Mouse (Mus musculus): ENCODE results near the gene 4930558K02Rik.

4930558K02Rik gene

DNA sequence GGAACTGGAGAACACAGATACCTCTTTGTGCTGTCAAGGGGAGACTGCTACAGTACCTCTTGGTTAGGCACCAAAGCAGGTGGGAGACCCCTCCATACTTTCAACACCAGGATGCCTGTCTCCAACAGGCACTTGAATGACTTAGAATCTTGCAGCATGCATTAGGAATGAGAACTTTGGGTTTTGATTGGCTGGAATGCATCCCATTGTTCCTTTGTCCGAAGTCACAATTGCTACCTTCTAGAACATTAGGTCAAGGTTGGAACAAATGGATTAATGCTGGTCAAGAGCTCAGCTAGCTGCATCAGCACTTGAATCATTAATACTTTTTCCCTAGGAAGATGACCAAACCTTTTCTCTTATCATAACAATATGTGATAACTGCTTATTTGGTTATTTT, at the start of gene 4930558K02Rik:
Gene 4930558K02Rik, minus strand, starts transcription at position 101 of the 400 bp plus-strand sequence.
- no peak for DNase-seq

DNA sequence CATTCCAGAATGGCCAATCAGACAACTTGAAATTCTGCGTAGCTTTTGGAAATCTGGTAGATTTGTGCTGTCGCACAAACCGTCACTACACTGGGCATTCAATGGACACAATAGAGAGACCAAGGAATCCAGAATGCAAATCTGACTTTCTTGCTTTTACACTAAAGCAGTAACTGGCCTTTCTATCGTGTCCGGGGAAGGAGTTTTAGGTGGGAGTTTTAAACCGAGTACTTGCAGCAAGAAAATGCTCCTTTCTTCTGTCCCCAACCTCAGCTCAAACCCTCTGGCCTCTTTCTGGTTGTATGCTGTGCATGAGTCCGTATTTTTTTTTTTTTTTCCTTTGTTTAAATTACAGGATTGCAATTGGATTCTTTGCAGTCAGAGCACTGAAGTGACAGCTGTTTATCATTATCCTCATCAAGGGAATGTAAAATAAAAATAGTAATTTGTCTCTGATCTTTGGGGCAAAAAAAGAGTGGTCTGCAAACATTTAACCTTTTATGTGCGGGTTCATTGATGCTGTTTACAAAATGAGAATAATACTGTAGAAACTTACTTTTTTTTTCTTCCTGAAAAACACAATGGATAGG, 44.3 kb upstream of the 4930558K02Rik start:
- DNase-seq = no peak

DNA sequence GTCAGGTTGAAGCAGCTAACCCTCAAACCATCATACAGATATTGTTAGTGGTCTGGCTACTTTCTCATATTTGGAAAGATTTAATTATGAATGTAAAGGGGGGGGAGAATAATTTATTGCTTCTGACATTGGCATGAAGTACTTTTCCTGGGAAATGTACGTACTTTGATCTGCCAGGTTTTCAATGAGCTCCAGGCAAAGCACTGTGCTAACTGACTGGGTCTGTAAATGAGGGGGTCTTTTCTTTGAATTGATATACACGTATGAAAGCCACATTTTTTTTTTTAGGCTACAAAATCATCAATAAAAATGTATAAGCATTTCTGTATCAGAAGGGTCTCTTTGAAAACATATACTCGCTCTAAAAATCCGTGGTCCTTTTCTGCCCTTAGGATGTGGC, 41.3 kb upstream of the 4930558K02Rik start:
- DNase-seq = no peak

DNA sequence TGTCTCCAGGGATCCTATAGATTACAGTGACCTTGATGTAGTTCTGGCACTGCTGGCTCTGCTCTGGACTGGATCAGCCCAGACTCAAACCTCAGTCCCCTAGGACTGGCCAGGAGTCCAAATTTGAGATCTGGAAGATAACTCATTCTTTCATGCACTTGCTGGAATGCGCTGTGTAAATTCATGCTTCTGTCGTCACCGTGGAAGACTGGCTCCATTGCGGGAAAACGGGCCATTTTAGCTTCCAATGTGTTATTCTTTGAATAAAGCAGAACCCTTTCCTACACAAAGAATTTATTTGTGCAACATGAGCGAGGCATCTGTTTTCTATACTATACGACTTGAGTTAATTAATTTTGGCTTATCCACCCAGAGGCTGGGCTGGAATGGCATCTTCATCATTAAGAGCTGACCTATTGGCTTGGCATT, 40.9 kb upstream of the 4930558K02Rik start:
- DNase-seq = no peak

DNA sequence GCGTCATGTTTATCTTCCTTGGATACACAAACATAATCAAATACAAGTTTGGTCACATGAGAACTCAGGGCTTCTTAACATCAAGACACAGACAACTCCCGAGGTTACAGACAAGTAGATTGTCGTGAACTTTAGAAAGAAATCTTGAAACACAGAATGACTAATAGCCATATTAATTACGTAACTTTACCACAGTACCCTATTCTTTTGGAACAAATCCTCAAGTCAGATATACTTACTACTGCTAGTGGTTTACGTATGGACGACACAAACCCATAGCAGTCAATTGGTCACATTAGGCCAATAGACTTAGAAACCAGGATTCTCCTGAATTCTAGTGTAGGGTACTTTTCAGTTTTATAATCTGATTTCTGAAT, 39.2 kb upstream of the 4930558K02Rik start:
- no peak for DNase-seq

DNA sequence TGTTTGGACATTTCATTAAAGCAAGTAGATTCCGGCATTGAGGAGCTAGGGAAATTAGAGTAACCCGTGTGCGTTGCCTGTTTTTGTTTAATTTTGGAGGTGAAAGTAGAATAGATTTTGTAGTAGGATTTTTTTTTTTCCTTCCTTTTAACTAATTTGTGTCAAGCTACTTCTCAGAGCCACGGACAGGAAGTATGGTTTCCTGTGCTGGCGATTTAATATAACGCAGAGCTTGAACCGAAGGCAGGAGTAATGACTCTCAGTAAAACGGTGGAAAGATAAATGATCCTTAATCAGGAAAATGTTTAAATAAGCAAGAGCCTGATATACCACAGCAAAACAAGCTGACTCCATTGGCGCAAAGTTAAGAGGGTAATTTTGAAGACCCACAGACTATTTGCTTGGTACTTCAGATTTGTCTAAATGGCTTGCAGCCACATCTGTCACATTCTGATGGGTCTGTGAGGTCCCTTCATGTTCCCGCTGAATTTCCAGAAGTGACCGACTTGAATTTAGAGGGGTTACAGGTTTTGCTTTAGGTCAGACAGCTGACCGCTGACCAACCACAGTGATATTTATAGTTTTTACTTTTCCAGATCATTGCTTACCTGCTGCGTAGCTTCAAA, 38.7 kb upstream of the 4930558K02Rik start:
- no peak for DNase-seq

DNA sequence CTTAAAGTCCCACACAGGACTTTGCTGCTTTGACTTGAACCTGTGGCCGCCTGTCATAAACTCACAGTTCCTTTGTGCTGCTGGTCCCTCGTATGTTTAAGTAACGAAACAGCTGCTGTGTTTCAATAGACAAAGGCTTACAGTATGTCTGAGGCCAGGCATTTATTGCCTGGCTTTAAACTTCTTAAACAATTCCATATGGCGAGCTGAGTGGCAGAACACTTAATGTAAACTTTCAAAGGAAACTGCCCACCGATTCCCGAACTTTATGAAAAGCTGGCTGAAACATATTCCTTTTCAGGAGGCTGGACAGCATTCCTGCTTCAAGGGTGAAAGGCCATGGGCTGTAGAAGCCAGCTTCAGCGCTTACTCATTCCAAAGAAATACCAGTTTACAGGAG, 37.5 kb upstream of the 4930558K02Rik start:
- DNase-seq = no peak

DNA sequence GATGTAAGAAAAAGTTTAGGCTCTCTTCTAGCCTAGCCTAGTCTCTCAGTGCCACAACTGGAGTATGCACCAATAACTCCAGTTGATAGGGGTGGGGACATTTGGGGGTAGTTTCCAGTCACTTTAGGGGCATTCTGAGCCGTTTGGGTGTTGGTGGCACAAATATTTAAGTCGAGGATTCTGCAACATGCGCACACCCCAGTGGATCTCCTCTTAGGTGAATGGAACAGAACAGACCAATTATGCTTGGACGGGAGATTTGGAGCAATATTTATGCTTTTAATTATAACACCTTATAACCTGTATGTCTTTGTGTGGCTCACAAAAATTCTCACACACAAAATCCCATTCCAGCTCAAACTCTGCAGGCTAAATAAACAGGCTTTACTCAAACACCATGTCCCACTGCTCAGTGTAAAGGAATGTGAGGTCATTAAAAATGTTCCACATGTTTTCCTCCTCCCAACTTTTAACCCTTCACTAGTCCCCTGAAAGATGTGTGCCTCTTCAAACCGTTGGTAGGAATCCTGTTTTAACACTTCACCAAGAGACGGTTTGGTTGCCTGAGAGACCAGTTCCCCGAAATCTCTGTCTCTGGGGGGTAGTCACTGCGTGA, 35.9 kb upstream of the 4930558K02Rik start:
- DNase-seq = no peak

DNA sequence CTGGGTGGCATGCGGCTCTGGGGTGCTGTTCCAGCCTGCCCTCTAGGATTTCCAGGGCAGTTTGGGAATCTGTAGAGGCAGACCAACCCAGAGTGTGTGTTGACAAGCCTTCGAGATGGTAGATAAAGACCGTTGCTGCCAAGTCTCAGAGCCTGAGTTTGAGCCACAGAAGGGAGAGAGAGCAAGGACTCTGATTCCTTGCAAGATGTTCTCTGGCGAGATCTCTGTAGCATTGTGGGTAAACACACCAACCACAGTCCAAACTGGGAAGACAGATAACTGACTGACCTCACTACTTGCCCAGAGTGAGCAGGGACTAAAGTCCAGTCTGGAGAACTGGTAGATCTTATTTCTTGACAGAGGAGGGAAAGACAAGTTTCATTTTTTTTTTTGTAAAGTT, 34.1 kb upstream of the 4930558K02Rik start:
- no peak for DNase-seq

DNA sequence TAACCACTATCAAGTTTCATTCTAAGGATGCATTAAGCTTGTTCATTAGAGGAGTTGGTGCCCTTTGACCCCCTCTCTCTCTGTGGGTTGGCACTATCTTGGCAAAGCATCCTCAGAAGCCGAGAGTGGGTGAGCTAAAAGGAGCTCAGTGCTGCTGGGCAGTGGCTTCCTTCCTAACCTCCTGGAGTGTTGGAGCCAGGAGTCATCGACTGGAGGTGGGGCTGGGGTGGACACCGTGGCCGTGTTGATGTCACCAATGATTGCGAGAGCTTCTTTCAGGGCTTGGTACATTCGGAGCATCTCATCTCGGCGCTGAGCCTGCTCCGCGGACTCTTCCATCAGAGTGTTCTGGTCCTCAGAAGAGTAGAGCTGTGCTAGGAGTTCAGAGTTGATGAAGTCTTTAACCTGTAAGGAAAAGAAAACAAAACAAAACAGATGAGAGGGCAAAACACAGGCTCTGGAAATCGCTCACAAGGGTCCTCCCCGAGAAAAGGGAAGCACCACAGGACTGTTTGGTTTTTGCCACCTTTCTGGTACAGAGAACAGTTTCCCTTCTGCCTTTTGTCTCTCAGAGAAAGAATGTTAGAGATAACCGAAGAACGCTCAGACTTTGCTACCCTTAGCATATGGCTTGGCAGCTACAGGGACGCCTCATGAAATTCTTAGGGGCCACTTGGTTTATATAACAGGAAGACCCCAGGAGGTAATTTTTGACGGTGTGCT, 32.2 kb upstream of the 4930558K02Rik start:
- DNase-seq = no peak

DNA sequence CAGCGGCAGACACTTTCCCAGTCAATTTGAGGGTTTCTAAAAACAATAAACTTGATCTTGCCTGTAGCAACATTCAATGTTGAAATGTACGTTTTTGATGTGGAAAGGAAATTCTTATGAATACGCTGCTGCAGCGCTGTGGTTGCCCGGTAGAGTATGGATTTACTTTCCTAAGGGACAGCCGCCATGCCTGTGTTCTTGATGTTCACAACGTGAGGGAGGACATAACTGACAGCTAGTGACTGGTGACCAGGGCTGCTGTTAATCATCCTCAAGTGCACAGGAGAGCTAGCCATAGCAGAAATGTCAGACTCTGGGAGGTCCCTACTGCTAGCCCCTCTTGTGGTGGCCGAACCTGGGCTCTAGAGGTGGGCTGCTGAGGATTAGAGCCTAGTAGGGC, 29.6 kb upstream of the 4930558K02Rik start:
- no peak for DNase-seq

DNA sequence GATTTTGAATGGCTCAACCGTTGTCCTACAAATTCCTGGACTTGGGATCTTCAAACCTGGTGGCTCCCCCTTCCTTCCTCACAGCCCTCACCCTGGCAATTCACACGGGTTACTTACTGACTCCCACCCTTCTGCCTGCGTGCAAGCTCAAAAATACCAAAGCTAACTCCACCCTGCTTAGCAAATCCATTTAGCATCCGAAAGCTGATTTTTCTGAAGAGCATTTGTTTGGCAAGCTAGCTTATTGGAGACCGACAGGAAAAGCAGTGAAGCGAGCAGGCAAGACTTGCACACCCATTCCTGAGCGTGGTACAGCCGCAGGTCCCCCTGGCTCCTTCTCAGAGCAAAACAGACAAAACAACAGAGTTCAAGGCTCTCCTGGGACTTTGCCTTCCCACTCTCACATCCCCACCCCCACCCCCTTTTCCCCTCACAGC, 29.2 kb upstream of the 4930558K02Rik start:
- DNase-seq = no peak

DNA sequence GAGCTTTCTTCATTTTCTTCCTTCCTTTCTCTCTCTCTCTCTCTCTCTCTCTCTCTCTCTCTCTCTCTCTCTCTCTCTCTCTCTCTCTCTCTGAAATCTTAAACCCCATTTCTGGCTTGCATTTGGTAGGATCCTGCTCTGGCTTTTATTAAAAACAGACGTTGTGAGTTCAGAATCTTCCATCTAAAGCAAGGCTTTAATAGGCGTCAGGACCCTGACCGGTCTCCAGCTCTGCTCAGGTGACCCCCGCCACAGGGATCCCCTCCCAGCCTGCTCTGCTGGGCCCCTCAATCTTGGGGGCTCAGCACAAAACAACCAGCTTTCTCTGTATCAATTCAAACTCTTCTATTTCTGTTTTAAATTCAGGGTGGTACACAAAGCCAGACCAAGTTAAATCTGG, 28.8 kb upstream of the 4930558K02Rik start:
- DNase-seq = no peak

DNA sequence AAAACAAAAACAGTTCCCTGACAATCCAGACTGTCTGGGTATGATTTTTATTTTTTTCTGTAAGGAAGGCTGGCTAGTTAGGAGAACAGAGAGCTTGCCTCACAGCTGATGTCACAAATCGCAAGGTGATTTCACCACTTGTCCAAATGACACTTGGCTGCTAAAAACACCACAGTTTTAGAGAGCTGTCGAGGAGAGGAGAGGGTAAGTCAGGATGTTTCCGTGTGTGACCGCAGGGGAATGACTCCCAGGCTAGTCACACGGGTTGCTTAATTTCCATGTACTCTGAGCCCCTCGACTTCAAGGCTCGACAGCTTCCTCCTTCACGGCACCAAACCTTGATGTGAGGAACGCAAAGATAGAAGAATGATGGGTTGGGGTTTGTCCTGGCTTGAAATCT, 26.7 kb upstream of the 4930558K02Rik start:
- DNase-seq = no peak

DNA sequence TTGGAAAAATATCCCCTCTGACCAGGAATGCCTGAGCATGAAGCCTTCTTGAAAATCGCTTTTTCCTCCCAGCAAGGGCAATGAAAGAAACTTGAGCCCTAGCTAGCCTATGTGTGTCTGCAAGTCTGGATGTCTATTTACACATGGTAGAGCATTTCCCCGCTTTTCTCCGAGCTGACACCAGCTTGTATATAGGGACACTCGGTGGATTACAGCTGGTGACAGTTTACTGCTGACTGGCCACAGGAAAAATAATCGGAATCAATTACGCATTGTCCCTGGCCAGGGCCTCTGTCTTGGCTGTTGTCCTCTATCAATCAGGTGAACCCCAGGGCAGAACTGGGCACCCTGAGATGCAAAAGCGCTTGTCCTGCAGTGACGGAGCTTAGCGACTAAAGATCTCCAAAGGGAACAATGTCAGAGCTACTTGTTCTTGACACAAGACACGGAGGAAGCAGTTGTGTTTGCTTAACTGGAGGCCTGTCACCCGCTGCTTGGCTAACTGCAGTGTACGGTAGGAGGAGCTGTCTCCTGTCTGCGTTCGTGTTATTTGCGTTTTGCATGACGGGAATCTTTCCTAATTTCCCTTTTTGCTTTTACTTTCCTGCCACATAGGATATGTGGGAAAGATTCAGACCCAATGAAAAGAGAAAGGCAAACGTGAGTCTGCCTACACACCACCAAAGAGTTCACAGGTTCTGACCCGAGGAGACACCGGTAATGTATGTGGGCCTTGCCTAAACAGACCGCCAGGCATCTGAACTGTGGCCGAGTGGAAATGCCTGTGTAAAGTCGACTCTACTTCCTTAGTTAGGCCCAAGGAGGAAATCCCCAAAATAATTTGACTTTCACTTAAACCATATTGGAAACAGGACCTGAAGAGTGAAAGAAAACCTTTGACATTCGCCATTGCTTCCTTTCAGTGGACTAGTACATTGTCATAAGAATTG, 25.7 kb upstream of the 4930558K02Rik start:
- no peak for DNase-seq

DNA sequence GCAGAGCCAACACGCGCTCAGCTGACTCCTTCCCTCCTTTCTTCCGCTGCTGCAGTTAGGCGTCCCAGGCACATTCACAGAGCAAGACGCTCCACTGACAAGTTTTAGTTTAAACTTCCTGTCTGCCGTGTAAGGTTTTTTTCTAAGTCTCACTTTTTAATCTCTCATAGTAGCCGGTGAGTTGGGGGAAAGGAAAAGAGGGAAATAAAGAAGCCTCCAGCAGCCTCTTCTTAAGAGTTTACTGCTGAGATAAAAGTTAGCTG, 25.0 kb upstream of the 4930558K02Rik start:
- DNase-seq = no peak

DNA sequence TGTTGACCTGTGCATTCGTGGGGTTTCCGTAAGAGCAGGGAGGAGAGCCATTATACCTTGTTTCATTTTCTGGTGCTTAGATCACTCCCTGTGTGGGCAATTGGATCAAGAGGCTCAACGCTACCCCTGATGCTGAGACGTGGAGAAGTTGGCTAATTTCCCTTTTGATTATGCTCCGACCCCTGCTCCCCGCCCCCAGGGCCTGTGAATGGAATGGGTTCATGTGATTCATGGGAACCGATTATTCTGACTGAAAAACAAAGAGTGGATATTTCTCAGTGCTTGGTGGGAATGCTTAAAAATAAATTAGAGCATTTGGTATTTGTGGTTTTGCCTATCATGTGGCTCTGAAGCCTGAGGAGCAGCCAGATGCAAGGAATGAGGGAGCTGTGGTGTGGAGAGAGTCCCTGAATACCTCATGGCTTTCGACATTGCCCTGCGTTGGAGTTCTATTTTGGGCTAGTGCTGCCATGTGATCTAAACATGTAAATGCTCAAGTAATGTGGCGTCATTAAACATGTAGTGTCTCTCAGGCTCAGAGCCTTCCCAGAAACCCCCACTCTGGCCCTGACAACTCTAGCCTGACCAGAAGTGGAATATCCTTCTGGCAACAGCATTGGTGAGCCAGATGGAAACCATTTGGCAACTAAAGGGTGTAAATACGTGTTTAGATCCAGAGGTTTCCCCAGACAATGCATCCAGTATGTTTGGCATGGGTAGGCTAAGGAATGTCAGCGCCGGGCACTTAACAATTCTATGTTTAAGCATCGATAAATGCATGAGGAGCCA, 24.5 kb upstream of the 4930558K02Rik start:
- DNase-seq = no peak

DNA sequence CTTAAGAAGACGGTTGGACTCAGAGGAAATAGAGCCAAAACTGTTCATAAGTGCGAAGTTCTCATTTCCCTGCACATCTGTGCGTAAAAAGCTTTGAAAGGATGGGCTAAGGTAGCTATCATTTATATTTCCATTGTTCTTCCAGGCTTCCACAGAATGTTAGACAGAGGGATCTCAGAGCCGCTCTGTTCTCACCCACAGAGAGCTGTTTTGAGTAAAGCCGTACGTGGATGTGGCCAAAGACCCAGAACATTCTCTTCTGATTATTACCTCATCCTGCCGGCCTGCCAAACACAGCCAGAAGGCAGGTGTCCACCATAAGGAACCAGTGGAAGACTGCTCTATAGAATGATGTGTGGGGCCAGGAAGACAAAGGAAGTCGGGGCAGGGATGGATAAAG, 21.9 kb upstream of the 4930558K02Rik start:
- DNase-seq = no peak

DNA sequence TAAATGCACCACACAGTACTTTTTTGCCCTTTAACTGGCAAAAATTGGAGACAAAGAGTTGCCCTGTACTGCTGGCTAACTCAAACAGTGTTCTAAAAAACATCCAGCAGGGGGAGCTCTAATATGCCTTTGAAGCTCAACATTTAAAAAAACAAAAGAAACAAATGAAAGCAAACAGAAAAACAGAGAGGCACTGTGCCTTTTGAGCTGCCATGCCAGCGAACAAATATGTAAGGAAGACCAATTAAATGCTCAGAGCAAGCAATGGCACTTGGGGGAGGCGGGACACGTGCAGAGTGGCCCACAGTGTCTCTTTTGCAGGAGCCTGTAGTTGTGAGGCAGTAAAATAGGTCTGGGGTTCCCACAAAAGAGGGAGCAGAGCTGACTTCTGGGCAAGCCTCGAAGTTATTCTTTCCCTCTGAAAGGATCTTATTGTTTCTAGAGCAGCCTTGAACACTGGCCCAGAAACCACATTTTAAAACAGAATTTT, 20.5 kb upstream of the 4930558K02Rik start:
- DNase-seq = peak in 1 of 2 experiments; percentile 9

DNA sequence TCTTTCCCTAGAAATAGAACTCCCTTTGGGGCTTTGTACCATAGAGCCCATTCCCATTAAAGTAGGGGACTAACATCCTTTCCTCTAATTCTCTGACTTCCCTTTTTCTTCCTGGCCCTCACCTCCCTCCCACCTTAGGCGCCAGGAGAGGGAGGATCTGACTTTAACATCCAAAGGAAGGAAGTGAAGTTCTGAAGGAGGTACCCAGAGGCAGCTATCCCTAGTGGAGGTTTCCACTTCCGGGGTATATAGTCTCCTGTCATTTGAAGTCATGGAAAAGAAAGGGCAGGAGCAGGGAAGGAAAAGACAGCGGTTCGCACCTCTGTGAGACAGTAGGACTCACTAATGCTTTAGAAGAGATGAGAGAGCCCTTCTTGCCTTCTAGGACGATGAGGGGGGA, 19.9 kb upstream of the 4930558K02Rik start:
- no peak for DNase-seq

DNA sequence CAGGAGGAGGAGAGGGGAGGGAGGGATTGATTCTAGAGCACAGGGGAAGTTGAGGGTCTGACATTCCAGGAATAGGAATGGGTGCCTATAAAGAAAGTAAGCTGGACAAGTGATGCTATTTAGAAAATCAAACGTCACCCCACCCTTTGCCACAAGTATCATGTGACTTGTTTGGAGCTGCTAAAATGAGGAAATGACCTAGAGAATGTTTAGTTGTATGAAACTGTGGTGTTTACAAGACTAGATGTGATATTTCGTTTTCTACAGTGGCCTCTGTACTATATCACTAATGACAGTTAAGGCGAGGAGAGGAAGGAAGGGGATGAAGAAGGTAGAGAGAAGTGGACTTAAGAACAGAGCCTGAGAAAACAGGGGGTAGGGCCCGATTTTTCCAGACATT, 19.3 kb upstream of the 4930558K02Rik start:
- DNase-seq = no peak

DNA sequence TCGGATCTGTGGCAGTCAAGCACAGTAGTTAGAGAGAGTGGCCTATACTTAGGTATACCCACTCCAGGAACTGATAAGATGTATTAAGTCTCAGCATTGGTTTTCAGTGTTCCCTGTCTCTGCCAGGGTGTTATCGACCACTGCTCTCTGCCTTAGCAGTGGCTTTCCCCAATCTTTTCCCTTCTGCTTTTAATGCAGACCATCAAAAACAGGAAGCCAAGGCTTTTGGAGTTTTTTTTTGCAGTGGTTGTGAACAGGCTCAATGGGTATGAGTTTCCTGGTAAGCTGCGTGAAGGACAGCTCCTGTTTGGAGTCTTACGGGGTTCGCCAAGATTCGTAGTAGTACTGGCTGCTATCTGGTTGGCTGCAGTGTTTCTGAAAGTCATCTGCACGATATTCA, 13.0 kb upstream of the 4930558K02Rik start:
- DNase-seq = no peak
